Mouse (Mus musculus) forebrain, postnatal 0 days (tissue): ENCODE measurements around the gene Cntnap2. TPM values are rescaled to one million over a fixed set of nuclear protein-coding genes. Genes with fewer than 3 reads are reported as not detected.

Experiments
- ATAC-seq: fragments of 200-750 bp; cut with Nextera tagmentation; 2 replicates; pipeline ENCODE4 v1.8.0; 2017; ENCODE audit warnings: mild to moderate bottlenecking, moderate library complexity
- DNase-seq: peaks from one replicate; pipeline ENCODE4 v3.0.0-alpha.2; 2015
- H3K27ac ChIP-seq: fragments of 300-500 bp; sonication (generic); 2 replicates; pipeline ENCODE4 v1.5.1; 2014; ENCODE audit warnings: low read depth, mild to moderate bottlenecking, antibody characterized with exemption, low read length, moderate library complexity, mixed read lengths
- H3K27me3 ChIP-seq: fragments of 300-500 bp; sonication (generic); 2 replicates; pipeline ENCODE4 v1.6.1; 2014; ENCODE audit warnings: mild to moderate bottlenecking, low read length, mixed read lengths; ENCODE audit not compliant: insufficient read depth
- H3K36me3 ChIP-seq: fragments of 300-500 bp; sonication (generic); 2 replicates; pipeline ENCODE4 v1.6.1; 2014; ENCODE audit warnings: mild to moderate bottlenecking, moderate library complexity; ENCODE audit not compliant: insufficient read depth
- H3K4me1 ChIP-seq: fragments of 300-500 bp; sonication (generic); 2 replicates; pipeline ENCODE4 v1.6.1; 2014; ENCODE audit warnings: antibody characterized with exemption; ENCODE audit not compliant: insufficient read depth
- H3K4me2 ChIP-seq: fragments of 300-500 bp; sonication (generic); 2 replicates; pipeline ENCODE4 v1.6.1; 2014; ENCODE audit warnings: low read depth, mild to moderate bottlenecking, moderate library complexity
- H3K4me3 ChIP-seq: fragments of 300-500 bp; sonication (generic); 2 replicates; pipeline ENCODE4 v1.5.1; 2014; ENCODE audit warnings: low read depth, low read length, mixed read lengths
- H3K9ac ChIP-seq: fragments of 300-500 bp; sonication (generic); 2 replicates; pipeline ENCODE4 v1.6.1; 2014; ENCODE audit warnings: mild to moderate bottlenecking
- H3K9me3 ChIP-seq: fragments of 300-500 bp; sonication (generic); 2 replicates; pipeline ENCODE4 v1.6.1; 2016; ENCODE audit warnings: low read length
- CTCF ChIP-seq: sonication (generic); IDR thresholded peaks from 2 replicates; pipeline ENCODE4 v1.5.1; 2016; ENCODE audit warnings: antibody characterized with exemption, control low read depth, low read depth
- WGBS: fragments of 180-500 bp; shearing (Covaris S2); extraction: QIAGEN DNeasy Blood & Tissue Kit; methylation state at CpG from one replicate; pipeline ENCODE4 v1.1.7; 2014; 5-methylcytosine and 5-hydroxymethylcytosine counted together
- polyA plus RNA-seq: library from polyadenylated mRNA; unstranded; fragments of >200 nt; fragmentation: Nextera tagmentation; extraction: Ambion mirVana; gene quantifications from 2 replicates; pipeline ENCODE4 v1.2.1, GENCODE M21; 2015
- total RNA-seq: library from RNA; depleted of rRNA; stranded (reverse); fragments of >200 nt; gene quantifications from 2 replicates; pipeline ENCODE4 v1.2.3, GENCODE M21; 2014

The Cntnap2 gene
- total and polyA plus RNA-seq, 2 experiments from 2014 or later = 50.2 to 107 TPM

DNA sequence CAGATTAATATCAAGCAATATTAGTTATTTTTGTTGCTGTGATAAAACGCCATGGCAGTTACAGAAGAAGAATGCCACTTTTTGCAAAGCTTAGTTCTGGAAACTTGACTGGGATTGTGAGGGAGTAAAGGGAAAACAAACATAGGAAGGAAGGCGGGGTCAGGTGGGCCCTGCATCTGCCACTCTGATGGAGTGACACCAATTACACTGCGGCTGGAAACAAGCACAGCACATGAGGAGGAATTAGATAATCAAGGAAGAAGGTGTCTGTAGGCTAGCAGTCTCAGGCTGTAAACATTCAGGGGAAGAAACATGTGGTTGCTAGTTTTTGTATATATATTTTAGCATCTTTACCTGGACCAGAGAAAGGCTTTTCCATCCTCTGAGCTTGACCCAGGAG, 2233.3 kb downstream of the Cntnap2 start:
- H3K27me3 ChIP-seq = no peaks in the 10 kb centered on the region
- no peaks in the 10 kb centered on the region for H3K36me3 ChIP-seq
- 0 out of 2 replicates have a peak, but pooled peaks cover 10% of the 10 kb centered on the region for H3K4me1 ChIP-seq
- no peaks in the 10 kb centered on the region for H3K9me3 ChIP-seq
- ATAC-seq (no peak), DNase-seq (no peak)
- no peak overlapping the region for H3K27ac ChIP-seq
- WGBS = 63% methylated on average over 3 of the region's 3 CpGs
- TF ChIP-seq CTCF = no peak
- no peak overlapping the region for H3K4me3 ChIP-seq
- H3K4me2 ChIP-seq = no peak overlapping the region
- no peak overlapping the region for H3K9ac ChIP-seq

DNA sequence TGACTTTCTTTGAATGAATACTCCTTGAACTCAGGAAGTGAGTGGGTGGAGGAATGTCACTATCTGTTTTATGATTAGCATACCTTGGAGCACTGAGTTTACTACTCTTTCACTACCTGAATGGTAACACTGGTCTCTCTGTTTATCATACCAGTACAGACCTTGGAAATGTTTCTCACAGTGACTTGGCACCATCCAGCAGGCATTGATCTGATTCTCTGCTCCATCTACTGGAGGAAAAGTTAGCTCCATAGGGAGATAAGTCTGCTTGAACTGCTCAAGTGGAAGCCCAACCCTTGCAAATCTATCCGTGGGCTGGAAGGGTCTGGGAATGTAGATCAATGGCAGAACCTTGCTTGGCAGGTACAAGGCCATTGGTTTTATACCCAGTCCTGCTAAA, 2235.3 kb downstream of the Cntnap2 start:
- H3K4me2 ChIP-seq = no peak overlapping the region
- H3K27me3 ChIP-seq = no peaks in the 10 kb centered on the region
- DNase-seq = no peak
- 38% methylated on average over 1 of the region's 1 CpGs for WGBS
- ATAC-seq = peak; percentile 48; the same call in 1 of the 2 replicates
- no peak overlapping the region for H3K9ac ChIP-seq
- H3K27ac ChIP-seq = no peak overlapping the region
- no peak overlapping the region for H3K4me3 ChIP-seq
- TF ChIP-seq CTCF = peak; percentile 53
- no peaks in the 10 kb centered on the region for H3K4me1 ChIP-seq
- H3K36me3 ChIP-seq = no peaks in the 10 kb centered on the region
- no peaks in the 10 kb centered on the region for H3K9me3 ChIP-seq

DNA sequence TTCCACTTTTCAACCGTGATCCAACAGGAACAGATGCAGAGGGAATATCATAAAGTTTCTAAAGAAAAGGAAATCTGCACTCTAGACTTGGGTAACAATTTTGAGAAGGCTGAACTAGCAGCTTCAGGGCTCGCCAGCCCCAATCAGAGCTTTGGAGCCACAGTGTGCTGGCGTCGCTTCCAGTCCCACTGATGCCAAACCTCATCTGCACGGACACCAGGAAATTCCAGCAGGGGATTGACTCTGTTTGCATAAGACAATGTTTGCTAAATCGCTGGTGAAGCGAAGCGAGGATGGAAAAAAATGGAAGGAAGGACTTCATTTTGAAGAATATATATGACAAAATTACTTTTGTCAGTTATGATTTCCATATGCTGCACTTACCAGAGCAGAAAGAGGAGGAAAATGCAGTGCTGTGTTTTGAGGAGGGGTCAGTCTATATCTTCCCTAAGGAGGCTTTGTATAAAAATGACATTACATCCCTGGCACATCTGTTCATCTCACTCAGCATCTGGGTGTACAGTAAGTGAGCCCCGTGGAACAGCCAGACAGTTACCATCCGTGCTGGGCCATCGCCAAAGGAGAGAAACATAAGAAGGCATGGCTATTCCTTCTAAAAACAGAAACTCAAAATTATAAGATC, 2245.8 kb downstream of the Cntnap2 start:
- no peak for ATAC-seq
- no peaks in the 10 kb centered on the region for H3K27me3 ChIP-seq
- H3K4me3 ChIP-seq = no peak overlapping the region
- DNase-seq = no peak
- no peak overlapping the region for H3K4me2 ChIP-seq
- H3K36me3 ChIP-seq = no peaks in the 10 kb centered on the region
- no peak overlapping the region for H3K27ac ChIP-seq
- H3K4me1 ChIP-seq = no peaks in the 10 kb centered on the region
- no peaks in the 10 kb centered on the region for H3K9me3 ChIP-seq
- WGBS = 62% methylated on average over 11 of the region's 11 CpGs
- no peak overlapping the region for H3K9ac ChIP-seq
- TF ChIP-seq CTCF = no peak

DNA sequence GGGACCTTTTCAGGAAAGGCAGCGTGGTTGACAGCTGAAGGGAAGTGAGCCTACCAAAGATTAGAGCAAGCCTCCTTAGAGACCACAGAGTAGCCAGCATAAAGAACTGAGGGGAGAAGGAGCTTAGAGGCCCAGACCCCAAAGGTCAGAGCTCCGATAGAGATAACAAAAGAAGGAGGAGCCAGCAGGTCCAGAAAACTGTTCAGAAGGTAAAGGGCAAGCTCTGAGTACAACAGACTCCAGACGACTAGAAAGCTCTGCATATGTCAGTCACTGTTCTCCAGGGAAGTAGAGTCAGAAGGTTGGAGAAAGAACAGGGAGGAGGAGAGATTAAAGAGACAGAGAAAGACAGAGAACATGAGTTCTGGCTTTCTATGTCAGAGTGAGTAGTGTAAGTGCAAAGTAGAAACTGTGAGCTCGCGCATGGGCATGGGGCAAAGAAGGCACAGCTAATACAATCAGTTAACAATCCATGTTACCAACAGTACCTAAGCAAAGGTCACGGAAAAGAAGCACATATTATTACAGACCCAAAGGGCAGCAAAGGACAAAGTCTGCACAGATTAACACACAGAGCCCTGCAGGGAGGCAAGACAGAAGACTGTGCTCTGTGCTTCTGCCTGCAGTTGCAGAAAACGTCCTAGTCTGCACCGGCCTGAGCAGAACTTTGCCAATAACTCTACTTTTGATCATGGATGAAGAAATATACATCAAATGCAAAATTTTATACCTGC, 2247.1 kb downstream of the Cntnap2 start:
- 54% methylated on average over 8 of the region's 8 CpGs for WGBS
- Histone ChIP-seq H3K4me3 (no peak overlapping the region), H3K36me3 (no peaks in the 10 kb centered on the region), H3K27ac (0 out of 2 replicates have a peak overlapping the region, but pooled peaks have one; percentile 15), H3K4me2 (no peak overlapping the region), H3K9me3 (no peaks in the 10 kb centered on the region), H3K4me1 (no peaks in the 10 kb centered on the region), H3K27me3 (no peaks in the 10 kb centered on the region), H3K9ac (no peak overlapping the region)
- no peak for ATAC-seq
- no peak for DNase-seq
- TF ChIP-seq CTCF = no peak

DNA sequence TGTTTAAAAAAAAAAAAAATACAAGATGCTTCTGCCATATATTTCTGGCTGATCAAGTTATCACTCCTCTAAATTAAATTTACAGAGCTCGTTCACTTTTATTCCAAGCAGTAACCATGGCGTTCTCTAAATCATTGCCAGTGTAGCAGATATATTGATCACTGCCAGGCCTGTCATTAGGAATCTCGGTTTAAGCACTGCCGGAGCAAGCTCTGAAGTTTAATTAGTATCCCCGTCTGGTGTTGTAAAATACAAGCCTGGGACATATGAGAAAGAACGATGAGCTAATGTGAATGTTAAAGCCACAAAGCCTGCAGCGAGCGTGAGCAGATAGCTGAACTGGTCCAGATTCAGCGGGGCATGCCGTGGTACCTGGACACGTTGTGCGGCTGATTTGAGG, 2247.8 kb downstream of the Cntnap2 start:
- TF ChIP-seq CTCF = no peak
- H3K36me3 ChIP-seq = no peaks in the 10 kb centered on the region

DNA sequence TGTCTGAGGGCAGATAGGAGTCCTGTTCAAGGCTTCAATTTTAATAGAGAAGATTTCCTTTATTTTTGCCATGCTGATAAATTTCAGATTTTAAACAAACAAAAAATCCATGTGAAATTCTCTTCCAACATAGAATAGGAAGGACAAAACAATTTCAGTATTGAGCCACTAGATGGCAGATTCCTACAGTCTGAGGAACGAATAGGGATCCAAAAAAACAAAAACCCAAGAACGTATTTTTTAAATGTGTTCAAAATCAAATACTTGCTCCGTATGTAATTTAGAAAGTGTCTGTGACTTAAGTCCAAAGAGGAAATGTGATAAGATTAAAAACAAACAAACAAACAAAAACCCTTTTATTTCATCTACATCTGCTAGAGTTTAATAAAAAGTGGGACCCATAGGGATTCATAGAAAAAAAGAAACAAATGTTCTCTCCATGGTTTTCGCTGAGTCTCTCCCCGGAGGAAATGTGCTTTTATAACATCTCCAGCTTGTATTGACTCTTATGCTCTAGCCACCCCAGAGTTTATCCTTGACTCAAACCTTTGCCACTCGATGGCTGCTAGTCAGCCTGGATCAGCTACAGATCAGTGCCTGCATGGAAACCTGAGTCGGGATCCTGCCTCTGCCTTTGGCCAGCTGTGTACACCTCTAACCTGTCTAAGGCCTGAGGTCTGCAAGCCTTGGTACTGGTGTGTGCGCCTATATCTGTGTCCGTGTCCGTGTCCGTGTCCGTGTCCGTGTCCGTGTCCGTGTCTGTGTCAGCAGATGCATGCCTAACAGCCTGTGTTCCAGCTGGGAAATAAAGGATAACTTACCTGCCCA, 2255.6 kb downstream of the Cntnap2 start:
- H3K27me3 ChIP-seq = no peaks in the 10 kb centered on the region
- no peaks in the 10 kb centered on the region for H3K9me3 ChIP-seq
- peak; percentile 77 for DNase-seq
- H3K4me3 ChIP-seq = peak overlapping the region; percentile 26
- ATAC-seq = peak; percentile 61
- H3K27ac ChIP-seq = no peak overlapping the region
- H3K4me1 ChIP-seq = no peaks in the 10 kb centered on the region; the same call in 1 of the 2 replicates
- WGBS = 53% methylated on average over 15 of the region's 15 CpGs
- H3K36me3 ChIP-seq = no peaks in the 10 kb centered on the region
- peak overlapping the region; percentile 45 for H3K4me2 ChIP-seq
- TF ChIP-seq CTCF = peak; percentile 77
- peak overlapping the region; percentile 40; the same call in 1 of the 2 replicates for H3K9ac ChIP-seq

More for the DNA sequence above, 2247.8 kb downstream of the Cntnap2 start:
- Histone ChIP-seq H3K27ac (peak overlapping the region; percentile 36; the same call in 1 of the 2 replicates), H3K9me3 (no peaks in the 10 kb centered on the region), H3K4me1 (no peaks in the 10 kb centered on the region), H3K27me3 (no peaks in the 10 kb centered on the region), H3K4me3 (no peak overlapping the region), H3K4me2 (no peak overlapping the region), H3K9ac (no peak overlapping the region)
- ATAC-seq = peak; percentile 67
- 50% methylated on average over 12 of the region's 12 CpGs for WGBS
- peak; percentile 45 for DNase-seq
